Mouse (Mus musculus) liver, postnatal 0 days (tissue): ENCODE data around the gene Dusp28. TPM values are rescaled to one million over a fixed set of nuclear protein-coding genes. Genes with fewer than 3 reads are reported as not detected.

Source experiments
- ATAC-seq: fragments of 200-750 bp; cut with Nextera tagmentation; 2 replicates; pipeline ENCODE4 v1.8.0; 2017; ENCODE audit warnings: mild to moderate bottlenecking, moderate library complexity
- DNase-seq: peaks from one replicate; pipeline ENCODE4 v3.0.0-alpha.2; 2016
- H3K27ac ChIP-seq: fragments of 300-500 bp; sonication (generic); 2 replicates; pipeline ENCODE4 v1.5.1; 2014; ENCODE audit warnings: antibody characterized with exemption, moderate library complexity, mild to moderate bottlenecking, low read depth
- H3K27me3 ChIP-seq: fragments of 300-500 bp; sonication (generic); 2 replicates; pipeline ENCODE4 v1.6.1; 2014; ENCODE audit warnings: low read length, control low read depth, mixed read lengths; ENCODE audit not compliant: insufficient read depth
- H3K36me3 ChIP-seq: fragments of 300-500 bp; sonication (generic); replicated peaks from 2 replicates; pipeline ENCODE4 v1.6.1; 2014; ENCODE audit warnings: mild to moderate bottlenecking, control low read depth, low read length, moderate library complexity, mixed read lengths; ENCODE audit not compliant: insufficient read depth
- H3K4me1 ChIP-seq: fragments of 300-500 bp; sonication (generic); 2 replicates; pipeline ENCODE4 v1.6.1; 2014; ENCODE audit warnings: antibody characterized with exemption, mild to moderate bottlenecking, control low read depth; ENCODE audit not compliant: insufficient read depth
- H3K4me2 ChIP-seq: fragments of 300-500 bp; sonication (generic); 2 replicates; pipeline ENCODE4 v1.6.1; 2014; ENCODE audit warnings: low read depth, mild to moderate bottlenecking, low read length, moderate library complexity, mixed read lengths
- H3K4me3 ChIP-seq: fragments of 300-500 bp; sonication (generic); 2 replicates; pipeline ENCODE4 v1.5.1; 2014; ENCODE audit warnings: low read depth, low read length
- H3K9ac ChIP-seq: fragments of 300-500 bp; sonication (generic); replicated peaks from 2 replicates; pipeline ENCODE4 v1.6.1; 2014; ENCODE audit warnings: mild to moderate bottlenecking, moderate library complexity
- H3K9me3 ChIP-seq: fragments of 300-500 bp; sonication (generic); 2 replicates; pipeline ENCODE4 v1.6.1; 2016; ENCODE audit warnings: mild to moderate bottlenecking, control low read depth, low read length, mixed read lengths
- CTCF ChIP-seq: sonication (generic); IDR thresholded peaks from 2 replicates; pipeline ENCODE4 v1.5.1; 2016; ENCODE audit warnings: antibody characterized with exemption, low read depth
- EP300 ChIP-seq: IDR thresholded peaks from 2 replicates; pipeline ENCODE4 v1.6.1; 2016; ENCODE audit warnings: antibody characterized with exemption, low read depth, mild to moderate bottlenecking
- WGBS: fragments of 180-500 bp; shearing (Covaris S2); extraction: QIAGEN DNeasy Blood & Tissue Kit; methylation state at CpG from one replicate; pipeline ENCODE4 v1.1.7; 2014; ENCODE audit not compliant: insufficient replicate concordance; 5-methylcytosine and 5-hydroxymethylcytosine counted together
- polyA plus RNA-seq: library from polyadenylated mRNA; unstranded; fragments of >200 nt; fragmentation: Nextera tagmentation; extraction: Ambion mirVana; gene quantifications from 2 replicates; pipeline ENCODE4 v1.2.1, GENCODE M21; 2015

The Dusp28 gene
- polyA plus RNA-seq, 1 experiment from 2014 or later = 20.2 TPM

DNA sequence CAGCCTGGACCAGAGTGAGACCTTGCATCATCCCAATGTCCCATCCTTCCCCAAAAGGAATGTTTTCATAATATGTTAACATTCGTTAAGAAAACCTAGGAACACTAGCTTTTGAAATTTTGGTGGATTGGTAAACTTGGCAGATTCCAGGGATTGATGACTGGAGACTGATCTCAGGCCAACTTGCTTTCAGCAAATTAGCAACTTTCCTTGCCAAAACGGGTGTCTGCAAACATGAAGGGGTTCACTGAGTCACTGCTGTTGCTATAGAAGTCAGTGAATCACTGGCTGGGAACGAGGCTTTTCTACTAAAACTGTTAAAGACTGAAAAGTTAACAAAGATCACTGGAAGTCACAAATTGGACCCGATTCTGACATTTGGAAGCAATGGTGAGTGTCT, 3.2 kb upstream of the Dusp28 start:
- H3K4me2 ChIP-seq = no peak overlapping the region

DNA sequence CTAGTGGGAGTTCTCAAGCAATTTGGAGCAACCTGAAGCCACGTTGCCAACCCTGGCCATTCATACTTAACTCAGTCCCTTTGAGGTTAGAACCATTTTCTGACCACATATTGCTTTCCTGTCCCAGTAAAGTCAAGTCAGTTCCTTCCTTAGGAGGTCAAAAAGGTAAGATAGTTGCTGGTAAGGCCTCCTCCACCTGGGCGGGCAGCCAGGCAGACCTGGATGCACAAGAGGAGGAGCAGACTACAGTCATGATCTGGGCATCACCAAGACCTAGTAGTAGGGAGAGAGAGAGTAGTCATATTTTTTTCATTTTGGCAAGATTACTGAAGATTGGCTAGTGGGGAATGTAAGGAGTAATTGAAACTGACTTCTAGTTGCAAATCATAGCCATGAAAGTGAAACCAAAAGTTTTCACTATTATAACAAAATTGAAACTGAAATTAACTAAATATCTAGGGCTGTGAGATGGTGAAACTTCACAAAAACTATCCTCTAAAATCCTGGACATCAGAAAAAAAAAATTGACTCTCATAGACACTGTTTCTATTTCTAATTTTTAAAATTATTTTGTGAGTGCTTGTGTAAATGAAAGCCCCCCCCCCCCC, 974 bp upstream of the Dusp28 start:
- TF ChIP-seq EP300 = no peak
- no peak for TF ChIP-seq CTCF
- Histone ChIP-seq H3K27ac (peak overlapping the region; percentile 96; the same call in 1 of the 2 replicates), H3K9me3 (no peaks in the 10 kb centered on the region), H3K9ac (no peak overlapping the region), H3K27me3 (no peaks in the 10 kb centered on the region; the same call in 1 of the 2 replicates), H3K4me3 (no peak overlapping the region), H3K36me3 (peaks cover 3% of the 10 kb centered on the region; the same call in 1 of the 2 replicates), H3K4me1 (peaks cover 43% of the 10 kb centered on the region), H3K4me2 (peak overlapping the region; percentile 89)
- DNase-seq (no peak), ATAC-seq (no peak)
- WGBS = 79% methylated on average over 2 of the region's 2 CpGs

More for the DNA sequence above, 3.2 kb upstream of the Dusp28 start:
- Histone ChIP-seq H3K4me3 (no peak overlapping the region), H3K27me3 (no peaks in the 10 kb centered on the region; the same call in 1 of the 2 replicates), H3K27ac (no peak overlapping the region), H3K4me1 (peaks cover 29% of the 10 kb centered on the region), H3K9ac (no peak overlapping the region), H3K36me3 (peaks cover 3% of the 10 kb centered on the region; the same call in 1 of the 2 replicates), H3K9me3 (no peaks in the 10 kb centered on the region)
- no peak for ATAC-seq
- no peak for TF ChIP-seq EP300
- no peak for TF ChIP-seq CTCF
- 73% methylated on average over 4 of the region's 4 CpGs for WGBS
- no peak for DNase-seq

DNA sequence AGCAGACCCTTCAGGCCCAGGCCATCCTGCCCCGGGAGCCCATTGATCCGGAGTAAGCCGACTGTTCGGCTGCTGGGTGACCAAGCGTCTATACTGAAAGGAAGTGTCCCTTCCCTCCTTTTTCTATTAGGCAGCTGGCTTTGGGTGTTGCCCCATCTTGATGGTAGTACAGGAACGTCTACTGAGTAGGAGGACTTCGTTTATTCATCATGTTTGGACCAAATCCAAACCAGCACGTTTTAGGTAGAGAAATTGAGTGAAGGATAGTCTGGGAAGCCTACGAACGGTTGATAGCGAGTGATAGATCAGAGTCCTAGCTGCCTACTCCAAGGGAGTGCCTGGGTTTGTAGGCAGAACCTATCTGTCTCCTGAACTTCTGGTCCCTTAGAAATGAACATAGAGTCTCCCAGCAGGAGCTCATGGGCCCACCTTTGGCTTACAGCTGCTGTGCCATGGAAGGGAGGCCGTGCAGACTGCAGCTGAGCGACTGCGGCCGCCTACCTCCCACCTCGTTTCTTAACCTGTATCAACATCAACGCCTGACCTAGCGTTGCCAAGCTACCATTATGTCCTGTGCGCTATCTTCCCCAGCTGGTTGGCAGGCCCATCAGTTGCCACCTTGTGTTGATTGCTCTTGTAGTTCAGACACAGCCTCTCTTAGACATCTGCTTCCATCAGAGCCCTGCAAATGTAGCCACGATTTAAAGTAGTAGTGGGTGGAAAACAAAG, 1.0 kb downstream of the Dusp28 start:
- Histone ChIP-seq H3K36me3 (peaks cover 3% of the 10 kb centered on the region; the same call in 1 of the 2 replicates), H3K4me1 (peaks cover 47% of the 10 kb centered on the region), H3K4me2 (peak overlapping the region; percentile 89), H3K27ac (peak overlapping the region; percentile 96), H3K27me3 (no peaks in the 10 kb centered on the region), H3K4me3 (peak overlapping the region; percentile 79), H3K9ac (peak overlapping the region; percentile 83), H3K9me3 (no peaks in the 10 kb centered on the region)
- DNase-seq (no peak), ATAC-seq (peak; percentile 5; the same call in 1 of the 2 replicates)
- TF ChIP-seq EP300 = no peak
- no peak for TF ChIP-seq CTCF
- WGBS = 40% methylated on average over 20 of the region's 20 CpGs

DNA sequence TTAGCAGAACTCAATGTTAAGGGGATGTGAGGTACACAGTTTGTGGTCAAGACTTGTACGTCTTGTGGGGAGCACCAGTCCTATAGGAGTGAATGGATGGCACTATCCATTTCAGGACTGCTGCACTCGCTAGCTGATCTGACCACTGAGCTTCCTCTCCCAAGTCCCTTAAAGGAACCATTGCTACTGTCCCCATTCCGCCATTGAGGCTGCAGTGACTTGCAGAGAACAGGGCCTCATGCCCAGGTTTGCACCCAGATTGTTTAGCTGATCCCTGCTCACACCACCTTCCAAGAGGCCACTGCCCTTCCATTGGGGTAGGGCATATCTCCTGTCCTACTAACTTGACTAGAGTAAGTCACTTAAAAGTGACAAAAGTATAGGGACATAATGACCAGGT, 1.9 kb downstream of the Dusp28 start:
- Histone ChIP-seq H3K27ac (no peak overlapping the region), H3K4me2 (no peak overlapping the region), H3K27me3 (no peaks in the 10 kb centered on the region), H3K4me1 (peaks cover 43% of the 10 kb centered on the region), H3K4me3 (no peak overlapping the region), H3K9ac (no peak overlapping the region), H3K36me3 (peaks cover 6% of the 10 kb centered on the region; the same call in 1 of the 2 replicates), H3K9me3 (no peaks in the 10 kb centered on the region)
- ATAC-seq (no peak), DNase-seq (no peak)
- 85% methylated on average over 3 of the region's 3 CpGs for WGBS
- no peak for TF ChIP-seq EP300
- no peak for TF ChIP-seq CTCF

DNA sequence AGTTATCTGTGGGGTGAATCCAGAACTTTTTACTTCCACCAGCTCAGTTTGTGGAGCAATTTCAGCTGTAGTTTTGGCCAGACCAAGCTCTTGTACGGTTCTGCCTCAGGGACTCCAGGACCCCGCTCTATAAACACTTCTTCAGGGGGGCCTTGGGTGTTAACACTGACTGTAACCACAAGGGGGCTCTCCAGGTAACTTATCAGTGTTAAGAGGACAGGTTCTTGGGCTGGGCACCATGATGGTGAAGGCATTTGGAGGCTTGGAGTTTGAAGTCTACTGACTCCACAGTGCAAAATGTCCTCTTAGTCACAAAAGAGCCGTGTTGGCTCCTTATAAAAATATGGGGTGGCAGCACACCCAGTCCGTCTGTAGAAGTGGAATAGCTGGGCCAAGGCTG, 2.3 kb downstream of the Dusp28 start:
- ATAC-seq = no peak
- Histone ChIP-seq H3K36me3 (peaks cover 6% of the 10 kb centered on the region; the same call in 1 of the 2 replicates), H3K27me3 (no peaks in the 10 kb centered on the region), H3K9ac (no peak overlapping the region), H3K4me2 (no peak overlapping the region), H3K4me1 (peaks cover 43% of the 10 kb centered on the region), H3K27ac (no peak overlapping the region), H3K4me3 (no peak overlapping the region), H3K9me3 (no peaks in the 10 kb centered on the region)
- TF ChIP-seq EP300 (no peak), CTCF (peak; percentile 57)
- no peak for DNase-seq
- 71% methylated on average over 4 of the region's 4 CpGs for WGBS

DNA sequence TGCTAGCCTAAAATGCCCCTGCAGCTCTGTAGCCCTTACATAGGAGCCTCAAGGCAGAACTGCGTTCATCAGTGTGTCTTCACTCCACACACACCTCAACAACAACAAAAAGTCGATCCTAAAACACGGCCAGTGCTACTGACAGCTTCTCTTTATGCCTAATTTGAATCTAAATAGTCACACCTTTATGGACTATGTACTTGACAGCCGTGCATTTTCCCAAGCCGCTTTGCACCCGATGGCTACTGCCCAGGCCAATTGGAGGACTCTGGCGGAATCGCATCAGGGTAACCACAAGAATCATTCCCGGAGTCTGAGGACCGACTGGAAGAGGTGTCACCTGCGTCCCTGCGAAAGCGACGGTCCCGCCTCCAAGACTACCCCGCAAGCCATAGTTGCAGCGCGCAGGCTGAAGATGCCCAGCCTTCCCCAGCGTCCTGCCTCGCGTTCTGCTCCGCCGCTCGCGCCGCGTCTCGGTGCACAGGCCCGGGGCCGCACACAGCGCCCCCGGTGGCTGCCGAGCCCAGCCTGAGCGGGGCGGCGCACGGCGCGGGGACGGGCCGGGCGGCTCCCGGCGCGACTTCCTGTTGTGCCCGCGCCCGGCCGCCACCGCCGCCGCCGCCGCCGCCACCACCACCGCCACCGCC, 3.6 kb downstream of the Dusp28 start, which contains the start of gene Rnpepl1:
TSS of gene Rnpepl1 (plus strand) at position 545 of the 647 bp plus-strand sequence.
- DNase-seq (peak; percentile 84), ATAC-seq (peak; percentile 60)
- under 1% methylated on average over 34 of the region's 57 CpGs for WGBS
- H3K27me3 ChIP-seq = no peaks in the 10 kb centered on the region
- H3K9me3 ChIP-seq = no peaks in the 10 kb centered on the region
- peak within 1 kb of the TSS; percentile 95 for H3K27ac ChIP-seq
- H3K4me1 ChIP-seq = peaks cover 43% of the 10 kb centered on the region
- peaks cover 13% of the 10 kb centered on the region for H3K36me3 ChIP-seq
- H3K4me3 ChIP-seq = peak within 1 kb of the TSS; percentile 84
- H3K9ac ChIP-seq = peak within 1 kb of the TSS; percentile 89
- peak within 1 kb of the TSS; percentile 92 for H3K4me2 ChIP-seq
- TF ChIP-seq CTCF = peak; percentile 73
- no peak for TF ChIP-seq EP300
